Mouse (Mus musculus): ENCODE data around the gene Ppt2. TPM values are rescaled to one million over a fixed set of nuclear protein-coding genes. Genes with fewer than 3 reads are reported as not detected.

Gene Ppt2
- polyA plus RNA-seq, 1 experiment from 2014 or later = 15.9 TPM

- H3K9ac ChIP-seq (replicated peaks) = peak overlapping the region; percentile 73
- peaks cover 38% of the 10 kb centered on the region for H3K36me3 ChIP-seq
- WGBS = 54% methylated on average over 16 of the region's 16 CpGs
- peaks cover 29% of the 10 kb centered on the region for H3K27me3 ChIP-seq
- no peaks in the 10 kb centered on the region for H3K9me3 ChIP-seq
- no peak for ATAC-seq (ENCODE audit: insufficient number of reproducible peaks, insufficient read depth, low FRiP score, low TSS enrichment, low read depth)
- peaks cover 42% of the 10 kb centered on the region for H3K4me1 ChIP-seq (replicated peaks)
- H3K27ac ChIP-seq = peak overlapping the region; percentile 90
- H3K4me2 ChIP-seq = peak overlapping the region; percentile 87
- peak overlapping the region; percentile 76 for H3K4me3 ChIP-seq (replicated peaks)
These were observed 2.1 kb downstream of the Ppt2 start for GRCm38 (mm10) chr17:34626062-34626772.

DNA sequence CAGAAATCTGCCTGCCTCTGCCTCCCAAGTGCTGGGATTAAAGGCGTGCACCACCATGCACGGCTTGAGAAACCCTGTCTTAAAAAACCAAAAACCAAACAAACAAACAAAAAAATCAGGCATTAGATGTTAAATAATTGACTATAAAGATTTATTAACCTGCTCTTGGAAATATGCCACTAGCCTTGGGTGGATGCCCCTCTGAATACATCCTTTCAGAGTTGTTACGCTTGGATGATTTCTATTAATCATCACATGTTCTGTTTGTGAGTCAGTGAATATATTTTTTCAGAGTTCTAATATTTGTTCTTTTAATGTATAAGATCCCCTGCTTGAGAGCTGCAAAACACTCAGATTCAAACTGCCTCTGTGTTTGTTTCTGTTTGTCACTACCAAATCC lies 3.3 kb downstream of the Ppt2 start:
- no peak for ATAC-seq (ENCODE audit: insufficient number of reproducible peaks, insufficient read depth, low FRiP score, low TSS enrichment, low read depth)
- Histone ChIP-seq H3K4me3 (replicated peaks) (no peak overlapping the region), H3K27ac (no peak overlapping the region), H3K9me3 (no peaks in the 10 kb centered on the region), H3K4me1 (replicated peaks) (peaks cover 29% of the 10 kb centered on the region), H3K9ac (replicated peaks) (no peak overlapping the region), H3K36me3 (peaks cover 46% of the 10 kb centered on the region), H3K4me2 (no peak overlapping the region), H3K27me3 (peaks cover 17% of the 10 kb centered on the region)
- WGBS = 92% methylated on average over 3 of the region's 3 CpGs

GRCm38 (mm10) chr17:34623161-34623560 lies 5.1 kb downstream of the Ppt2 start:
- no peak overlapping the region for H3K4me2 ChIP-seq
- 89% methylated on average over 9 of the region's 9 CpGs for WGBS
- no peak overlapping the region for H3K4me3 ChIP-seq (replicated peaks)
- no peak for ATAC-seq (ENCODE audit: insufficient number of reproducible peaks, insufficient read depth, low FRiP score, low TSS enrichment, low read depth)
- H3K36me3 ChIP-seq = peaks cover 48% of the 10 kb centered on the region
- H3K4me1 ChIP-seq (replicated peaks) = peaks cover 12% of the 10 kb centered on the region
- H3K27me3 ChIP-seq = no peaks in the 10 kb centered on the region
- no peak overlapping the region for H3K9ac ChIP-seq (replicated peaks)
- H3K9me3 ChIP-seq = no peaks in the 10 kb centered on the region
- H3K27ac ChIP-seq = no peak overlapping the region

- no peak overlapping the region for H3K9ac ChIP-seq (replicated peaks)
- ATAC-seq (ENCODE audit: insufficient number of reproducible peaks, insufficient read depth, low FRiP score, low TSS enrichment, low read depth) = no peak
- 90% methylated on average over 8 of the region's 8 CpGs for WGBS
These were observed 7.3 kb downstream of the Ppt2 start for GRCm38 (mm10) chr17:34621006-34621405.

GRCm38 (mm10) chr17:34618999-34619398 lies 9.3 kb downstream of the Ppt2 start:
- H3K36me3 ChIP-seq = peaks cover 72% of the 10 kb centered on the region
- WGBS = 20% methylated on average over 6 of the region's 6 CpGs
- no peaks in the 10 kb centered on the region for H3K9me3 ChIP-seq
- H3K27me3 ChIP-seq = no peaks in the 10 kb centered on the region
- H3K4me1 ChIP-seq (replicated peaks) = no peaks in the 10 kb centered on the region
- H3K27ac ChIP-seq = no peak overlapping the region
- H3K4me2 ChIP-seq = no peak overlapping the region
- H3K9ac ChIP-seq (replicated peaks) = no peak overlapping the region
- H3K4me3 ChIP-seq (replicated peaks) = no peak overlapping the region
- no peak for ATAC-seq (ENCODE audit: insufficient number of reproducible peaks, insufficient read depth, low FRiP score, low TSS enrichment, low read depth)

More at GRCm38 (mm10) chr17:34621006-34621405, 7.3 kb downstream of the Ppt2 start:
- Histone ChIP-seq H3K27me3 (no peaks in the 10 kb centered on the region), H3K27ac (no peak overlapping the region), H3K4me3 (replicated peaks) (no peak overlapping the region), H3K4me1 (replicated peaks) (peaks cover under 1% of the 10 kb centered on the region), H3K4me2 (no peak overlapping the region), H3K9me3 (no peaks in the 10 kb centered on the region), H3K36me3 (peaks cover 64% of the 10 kb centered on the region)

DNA sequence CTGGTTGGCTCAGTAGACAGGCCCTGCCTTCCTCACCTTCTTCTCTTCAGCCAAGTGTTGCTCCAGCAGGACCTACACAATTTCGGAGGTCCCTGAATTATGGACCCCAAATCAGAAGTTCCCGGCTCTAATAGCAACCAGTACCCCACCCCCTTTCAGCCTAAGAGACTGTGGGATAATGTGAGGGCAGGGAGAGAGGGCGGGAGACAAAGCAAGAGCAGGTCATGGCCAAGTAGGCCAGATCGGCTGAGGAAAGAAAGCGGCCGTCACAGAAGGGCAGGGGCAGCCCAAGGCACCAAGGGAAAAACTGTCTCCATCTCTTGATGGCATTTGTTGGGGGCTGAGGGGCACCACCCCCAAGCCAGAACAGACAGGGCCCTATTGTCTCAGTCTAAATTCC lies 12.4 kb downstream of the Ppt2 start, which contains the start of gene Egfl8:
TSS of gene Egfl8 (minus strand) at position 101 of the 400 bp plus-strand sequence.
- no peak within 1 kb of the TSS for H3K4me2 ChIP-seq
- no peak for ATAC-seq (ENCODE audit: insufficient number of reproducible peaks, insufficient read depth, low FRiP score, low TSS enrichment, low read depth)
- peak within 1 kb of the TSS; percentile 31; the same call in 1 of the 2 replicates for H3K9ac ChIP-seq (replicated peaks)
- WGBS = 77% methylated on average over 6 of the region's 6 CpGs
- H3K27me3 ChIP-seq = no peaks in the 10 kb centered on the region
- H3K4me3 ChIP-seq (replicated peaks) = no peak within 1 kb of the TSS
- peaks cover 74% of the 10 kb centered on the region for H3K36me3 ChIP-seq
- no peak within 1 kb of the TSS for H3K27ac ChIP-seq
- H3K9me3 ChIP-seq = no peaks in the 10 kb centered on the region
- no peaks in the 10 kb centered on the region for H3K4me1 ChIP-seq (replicated peaks)

- H3K9ac ChIP-seq (replicated peaks) = no peak overlapping the region
- no peaks in the 10 kb centered on the region for H3K9me3 ChIP-seq
- H3K36me3 ChIP-seq = peaks cover 74% of the 10 kb centered on the region
- WGBS = 90% methylated on average over 10 of the region's 10 CpGs
- H3K4me1 ChIP-seq (replicated peaks) = peaks cover under 1% of the 10 kb centered on the region; the same call in 1 of the 2 replicates
- H3K4me3 ChIP-seq (replicated peaks) = no peak overlapping the region
- no peak overlapping the region for H3K27ac ChIP-seq
- no peaks in the 10 kb centered on the region for H3K27me3 ChIP-seq
- H3K4me2 ChIP-seq = no peak overlapping the region
- ATAC-seq (ENCODE audit: insufficient number of reproducible peaks, insufficient read depth, low FRiP score, low TSS enrichment, low read depth) = no peak
These were observed 14.5 kb downstream of the Ppt2 start for GRCm38 (mm10) chr17:34613830-34614229.

DNA sequence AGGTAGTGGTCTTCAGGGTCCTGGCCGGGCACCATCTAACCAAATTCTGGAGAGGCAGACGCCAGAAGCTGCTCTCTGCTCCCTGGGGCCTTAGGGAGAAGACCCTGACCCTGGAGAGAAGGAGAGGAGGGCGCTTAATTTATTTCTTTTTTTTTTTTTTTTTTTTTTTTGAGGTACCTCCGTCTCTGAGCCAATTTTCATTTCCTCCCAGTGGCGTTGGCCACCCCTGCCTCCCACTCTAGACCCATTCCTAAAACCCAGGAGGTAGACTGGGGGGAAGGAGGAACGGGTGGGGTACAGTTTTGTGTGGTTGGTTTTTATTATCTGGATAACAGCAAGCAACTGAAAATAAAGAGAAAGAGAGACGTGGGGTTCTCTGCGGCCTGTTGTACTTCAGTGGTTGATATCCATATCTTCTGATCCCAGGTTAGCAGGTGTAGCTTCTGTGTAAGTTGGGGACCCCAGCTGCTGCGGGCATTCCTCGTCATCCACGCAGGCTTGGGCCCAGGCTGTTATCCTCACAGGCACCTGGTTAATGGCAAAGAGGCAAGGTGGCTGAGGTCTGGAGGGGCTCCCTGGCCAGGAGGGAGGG lies 15.2 kb downstream of the Ppt2 start:
- Histone ChIP-seq H3K27me3 (no peaks in the 10 kb centered on the region), H3K4me1 (replicated peaks) (peaks cover 7% of the 10 kb centered on the region), H3K4me2 (no peak overlapping the region), H3K36me3 (peaks cover 79% of the 10 kb centered on the region), H3K9ac (replicated peaks) (no peak overlapping the region), H3K4me3 (replicated peaks) (no peak overlapping the region), H3K27ac (no peak overlapping the region), H3K9me3 (no peaks in the 10 kb centered on the region)
- no peak for ATAC-seq (ENCODE audit: insufficient number of reproducible peaks, insufficient read depth, low FRiP score, low TSS enrichment, low read depth)
- WGBS = 87% methylated on average over 11 of the region's 11 CpGs

- ATAC-seq (ENCODE audit: insufficient number of reproducible peaks, insufficient read depth, low FRiP score, low TSS enrichment, low read depth) = no peak
- Histone ChIP-seq H3K27ac (no peak overlapping the region), H3K4me2 (no peak overlapping the region), H3K27me3 (no peaks in the 10 kb centered on the region), H3K9me3 (no peaks in the 10 kb centered on the region), H3K36me3 (peaks cover 68% of the 10 kb centered on the region), H3K9ac (replicated peaks) (0 out of 2 replicates have a peak overlapping the region, but pooled peaks have one; percentile 8), H3K4me3 (replicated peaks) (no peak overlapping the region), H3K4me1 (replicated peaks) (peaks cover 24% of the 10 kb centered on the region)
- WGBS = 95% methylated on average over 8 of the region's 8 CpGs
These were observed 17.3 kb downstream of the Ppt2 start for GRCm38 (mm10) chr17:34611050-34611449.

DNA sequence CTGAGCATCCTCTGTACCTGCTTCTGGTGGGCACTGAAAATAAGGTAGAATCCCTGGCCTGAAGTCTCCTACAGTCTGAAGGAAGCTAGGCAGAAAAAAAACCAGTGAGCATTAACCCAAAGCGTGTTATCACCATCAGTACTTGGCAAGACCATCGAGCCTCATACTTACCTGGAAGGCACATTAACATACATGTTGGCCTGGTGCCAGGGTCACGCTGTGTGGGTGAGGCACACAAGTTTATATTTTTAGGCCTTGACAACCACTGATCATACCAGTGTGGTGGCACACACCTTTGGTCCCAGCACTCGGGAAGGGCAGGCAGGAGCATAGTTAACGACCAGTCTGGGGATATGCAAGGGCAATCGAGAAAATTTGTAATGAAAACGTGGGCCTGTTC lies 20.3 kb downstream of the Ppt2 start:
- Histone ChIP-seq H3K9me3 (no peaks in the 10 kb centered on the region), H3K4me2 (no peak overlapping the region), H3K36me3 (peaks cover 39% of the 10 kb centered on the region), H3K27me3 (no peaks in the 10 kb centered on the region), H3K9ac (replicated peaks) (no peak overlapping the region), H3K4me1 (replicated peaks) (peaks cover 35% of the 10 kb centered on the region), H3K4me3 (replicated peaks) (no peak overlapping the region), H3K27ac (no peak overlapping the region)
- WGBS = 84% methylated on average over 7 of the region's 7 CpGs
- ATAC-seq (ENCODE audit: insufficient number of reproducible peaks, insufficient read depth, low FRiP score, low TSS enrichment, low read depth) = no peak

GRCm38 (mm10) chr17:34606186-34607039 lies 21.9 kb downstream of the Ppt2 start:
- peak overlapping the region; percentile 94 for H3K4me2 ChIP-seq
- peaks cover 45% of the 10 kb centered on the region for H3K4me1 ChIP-seq (replicated peaks)
- peak overlapping the region; percentile 91 for H3K27ac ChIP-seq
- H3K36me3 ChIP-seq = peaks cover 30% of the 10 kb centered on the region
- peak overlapping the region; percentile 97 for H3K9ac ChIP-seq (replicated peaks)
- H3K9me3 ChIP-seq = no peaks in the 10 kb centered on the region
- H3K27me3 ChIP-seq = no peaks in the 10 kb centered on the region
- 16% methylated on average over 32 of the region's 32 CpGs for WGBS
- H3K4me3 ChIP-seq (replicated peaks) = peak overlapping the region; percentile 96
- ATAC-seq (ENCODE audit: insufficient number of reproducible peaks, insufficient read depth, low FRiP score, low TSS enrichment, low read depth) = no peak

Measured in limb, embryonic 12.5 days (tissue).